Mouse (Mus musculus) neural tube, embryonic 10.5 days (tissue): ENCODE data around the gene Tnfsf12.
A peak's percentile ranks its signal among the peaks of the same experiment; 100 is the strongest.
"Not testable (repeated sequence)": the region's sequence is repeated elsewhere in the genome, so short reads cannot be mapped to it uniquely, and the experiment has no call there.

Experiments used
- DNase-seq: peaks from one replicate; pipeline ENCODE4 v3.0.0-alpha.2; 2017; ENCODE audit warnings: low spot score; ENCODE audit errors: extremely low spot score

The Tnfsf12 gene

GRCm38 (mm10) chr11:69695361-69696181, at the start of gene Tnfsf12, which contains the start of gene Tnfsfm13:
Gene Tnfsf12 (minus strand): TSS chr11:69695849.
Gene Tnfsfm13 (minus strand): TSS chr11:69696098.
- peak; percentile 66 for DNase-seq

- DNase-seq = not testable (repeated sequence)
Measured at GRCm38 (mm10) chr11:69731408-69731807, 35.8 kb upstream of the Tnfsf12 start.

DNA sequence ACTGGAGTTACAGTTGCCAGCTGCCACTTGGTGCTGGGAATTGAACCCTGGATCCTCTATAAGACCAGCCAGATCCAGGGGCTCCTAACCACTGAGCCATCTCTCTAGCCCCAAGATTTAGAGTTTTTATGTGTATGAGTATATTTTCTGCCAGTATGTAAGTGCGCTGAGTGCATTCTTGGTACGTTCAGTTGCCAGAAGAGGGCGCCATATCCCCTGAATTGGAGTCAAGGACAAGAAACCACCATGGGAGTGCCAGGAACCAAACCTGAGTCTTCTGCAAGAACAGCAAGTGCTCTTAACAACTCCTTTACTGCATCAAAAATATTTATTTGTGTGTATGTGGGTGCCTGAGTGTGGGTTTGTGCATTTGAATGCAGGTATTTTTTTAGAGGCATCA, 33.4 kb upstream of the Tnfsf12 start:
- peak; percentile 49 for DNase-seq

DNA sequence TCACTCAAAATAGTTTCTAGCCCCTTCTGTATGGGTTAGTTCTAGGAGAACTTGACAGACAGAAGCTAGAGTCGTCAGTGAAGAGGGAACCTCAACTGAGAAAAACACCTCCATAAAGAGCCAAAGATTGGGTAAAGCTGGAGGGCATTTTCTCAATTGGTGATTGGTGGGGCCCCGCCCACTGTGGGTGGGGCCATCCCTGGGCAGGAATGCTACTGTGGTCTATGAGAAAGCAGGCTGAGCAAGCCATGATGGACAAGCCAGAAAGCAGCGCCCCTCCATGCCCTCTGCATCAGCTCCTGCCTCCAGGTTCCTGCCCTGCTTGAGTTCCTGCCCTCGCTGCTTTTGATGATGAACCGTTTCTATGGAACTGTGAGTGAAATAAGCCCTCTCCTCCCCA, 30.3 kb upstream of the Tnfsf12 start:
- no peak for DNase-seq

- no peak for DNase-seq
Measured at GRCm38 (mm10) chr11:69723074-69723473, 27.4 kb upstream of the Tnfsf12 start.

DNA sequence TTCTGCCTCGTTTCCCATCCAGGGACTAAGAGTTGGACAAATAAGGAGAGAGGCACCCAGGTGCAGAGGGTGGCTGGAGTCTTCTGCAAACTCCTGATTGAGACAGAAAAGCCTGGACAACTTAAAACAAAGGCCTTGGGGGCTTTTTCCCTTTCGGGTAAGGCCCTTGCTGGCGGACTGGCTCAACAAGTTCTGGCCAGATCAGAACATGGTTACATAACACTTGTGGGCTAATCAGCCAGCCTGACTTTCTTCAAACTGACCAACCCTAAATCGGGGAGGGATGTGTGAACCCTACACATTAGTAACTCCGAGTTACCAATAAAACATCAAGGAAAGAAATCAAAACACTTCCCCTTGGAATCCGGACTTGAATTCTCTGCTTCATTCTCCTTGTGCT, 25.2 kb upstream of the Tnfsf12 start:
- no peak for DNase-seq

DNA sequence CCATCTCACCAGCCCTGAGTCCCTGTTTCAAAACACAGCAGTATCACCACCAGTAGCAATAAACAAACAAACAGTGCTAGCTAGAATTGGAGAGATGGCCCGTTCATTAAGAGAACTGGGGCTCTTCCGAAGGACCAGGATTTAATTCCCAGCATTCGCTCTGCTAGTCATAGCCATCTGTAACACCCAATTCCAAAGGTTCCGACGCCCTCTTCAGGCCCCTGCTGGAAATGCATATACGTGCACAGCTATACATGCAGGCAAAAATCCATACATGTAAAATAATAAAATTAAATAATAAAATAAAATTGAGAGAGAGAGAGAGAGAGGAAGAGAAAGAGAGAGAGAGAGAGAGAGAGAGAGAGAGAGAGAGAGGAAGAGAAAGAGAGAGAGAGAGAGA, 23.8 kb upstream of the Tnfsf12 start:
- no peak for DNase-seq

DNA sequence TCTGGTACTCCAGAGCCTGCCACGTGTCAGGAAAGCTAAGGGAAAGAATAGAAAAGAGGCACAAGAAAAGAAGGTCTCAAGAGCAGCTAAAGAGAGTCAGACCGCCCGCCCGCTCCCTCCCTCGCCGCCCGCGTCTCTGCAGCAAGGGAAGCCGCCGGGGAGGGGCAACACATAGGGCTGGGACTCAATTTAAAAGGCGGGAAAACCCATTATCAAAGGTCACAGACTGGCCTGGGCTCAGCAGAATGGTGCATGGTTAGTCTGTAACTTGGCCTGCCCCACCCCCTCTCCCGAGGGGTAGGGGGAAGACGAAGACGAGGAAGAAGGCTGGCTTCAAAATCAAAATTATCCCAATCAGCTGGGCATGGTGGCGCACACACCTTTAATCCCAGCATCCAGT, 23.0 kb upstream of the Tnfsf12 start:
- no peak for DNase-seq

DNA sequence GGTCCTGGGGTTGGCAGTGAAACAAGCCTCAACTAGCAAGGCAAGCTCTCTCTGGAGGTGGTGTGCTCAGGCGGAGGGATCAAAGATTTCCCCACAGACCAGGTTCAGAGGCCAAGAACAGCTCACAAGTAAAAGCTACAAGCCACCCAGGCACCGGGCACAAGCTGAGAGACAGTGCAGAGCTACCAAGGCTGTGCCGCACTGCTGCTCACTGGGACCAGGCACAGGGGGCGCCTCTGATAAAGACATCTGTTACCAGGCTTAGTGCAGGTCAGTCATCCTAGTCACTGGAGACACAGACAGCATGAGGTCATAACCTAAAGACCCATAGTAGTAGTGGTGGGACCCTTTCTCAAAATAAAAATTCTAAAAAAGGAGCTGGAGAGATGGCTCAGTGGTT, 21.3 kb upstream of the Tnfsf12 start:
- DNase-seq = no peak

GRCm38 (mm10) chr11:69715929-69716328, 20.3 kb upstream of the Tnfsf12 start:
- peak; percentile 43 for DNase-seq

DNA sequence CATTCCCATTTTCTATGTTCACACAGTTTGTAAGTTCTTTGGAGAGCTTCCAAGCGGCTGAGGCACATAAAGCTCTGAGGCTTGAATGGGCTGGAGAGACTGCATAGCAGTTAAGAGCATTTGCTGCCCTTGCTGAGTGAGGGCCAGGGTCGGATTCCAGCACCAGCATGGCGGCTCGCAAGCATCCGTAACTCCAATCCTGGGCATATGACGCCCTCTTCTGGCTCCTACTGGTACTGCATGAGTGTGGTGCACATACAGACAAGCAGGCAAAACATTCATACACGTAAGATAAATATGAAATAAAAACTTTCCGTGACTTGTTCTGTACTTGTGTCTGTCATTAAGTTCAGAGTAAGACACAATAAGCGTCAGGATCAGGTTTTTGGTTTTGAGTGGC, 19.8 kb upstream of the Tnfsf12 start:
- peak; percentile 45 for DNase-seq

- DNase-seq = peak; percentile 40
Measured at GRCm38 (mm10) chr11:69714636-69715329, 19.1 kb upstream of the Tnfsf12 start.

DNA sequence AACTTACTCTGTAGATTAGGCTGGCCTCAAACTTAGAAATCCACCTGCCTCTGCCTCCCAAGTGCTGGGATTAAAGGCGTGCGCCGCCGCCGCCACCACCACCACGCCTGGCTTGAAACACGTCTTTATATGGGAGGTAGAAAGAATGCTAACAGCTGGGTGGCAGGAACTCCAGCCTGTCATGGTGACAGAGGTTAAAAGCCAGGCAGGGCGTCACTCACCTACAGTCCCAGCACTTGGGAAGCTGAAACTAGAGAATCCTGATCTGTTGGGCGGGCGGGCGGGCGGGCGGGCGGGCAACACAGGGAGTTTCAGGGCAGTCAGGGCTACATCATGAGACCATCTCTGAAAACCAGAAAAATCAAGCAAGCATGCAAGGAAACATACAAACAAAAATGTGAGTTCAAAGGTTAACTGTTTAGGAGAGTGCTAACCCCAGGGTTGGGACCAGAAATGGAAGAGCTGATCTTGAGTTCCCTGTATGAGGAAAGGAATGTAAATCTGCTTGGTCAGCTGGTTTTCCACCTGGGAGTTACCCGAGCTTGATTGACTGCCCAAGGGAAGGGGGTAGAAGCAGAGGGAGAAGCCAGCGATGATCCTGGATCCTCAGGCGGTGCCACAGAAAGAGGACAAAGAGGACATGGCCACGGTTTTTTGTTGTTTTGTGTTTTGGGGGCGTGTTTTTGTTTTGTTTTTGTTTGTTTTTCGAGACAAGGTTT, 17.5 kb upstream of the Tnfsf12 start:
- no peak for DNase-seq

- no peak for DNase-seq
Measured at GRCm38 (mm10) chr11:69711082-69711481, 15.4 kb upstream of the Tnfsf12 start.

GRCm38 (mm10) chr11:69710470-69710869, 14.8 kb upstream of the Tnfsf12 start:
- DNase-seq = no peak

- DNase-seq = no peak
Measured at GRCm38 (mm10) chr11:69709554-69710446, 14.2 kb upstream of the Tnfsf12 start.

DNA sequence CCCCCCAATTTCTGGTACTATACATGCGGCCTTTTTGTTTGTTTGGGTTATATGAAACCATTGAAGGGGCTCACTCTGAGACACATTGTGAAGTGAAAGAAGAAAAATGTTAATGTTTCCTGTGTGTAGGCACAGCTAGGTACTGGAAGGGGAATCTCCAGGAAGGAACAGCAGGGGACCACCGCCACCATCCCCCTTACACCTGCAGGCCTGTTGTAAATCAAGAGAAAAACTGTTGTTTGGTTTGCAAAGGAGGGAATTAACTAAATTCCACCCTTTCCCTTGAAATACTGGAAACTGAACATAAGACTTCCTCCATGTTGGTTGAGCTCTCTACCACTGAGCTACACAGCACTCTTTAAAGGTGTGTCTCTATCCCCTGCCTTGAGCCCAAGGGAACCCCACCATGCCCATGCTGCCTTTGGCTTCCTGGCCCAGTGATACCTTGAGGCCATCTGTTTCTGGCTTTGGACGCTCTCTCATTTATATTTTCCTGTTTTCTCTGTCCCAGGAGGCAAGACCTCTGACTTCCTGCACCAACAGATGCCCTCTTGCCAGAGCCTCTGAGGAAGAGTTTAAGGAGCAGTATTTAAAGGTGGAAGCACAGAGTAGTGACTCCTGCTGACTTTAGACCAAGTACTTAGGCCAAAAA, 13.1 kb upstream of the Tnfsf12 start:
- DNase-seq = no peak

- no peak for DNase-seq
Measured at GRCm38 (mm10) chr11:69707873-69708381, 12.3 kb upstream of the Tnfsf12 start.

- no peak for DNase-seq
Measured at GRCm38 (mm10) chr11:69707480-69707847, 11.8 kb upstream of the Tnfsf12 start.

- DNase-seq = no peak
Measured at GRCm38 (mm10) chr11:69706775-69707479, 11.3 kb upstream of the Tnfsf12 start.
